Mouse (Mus musculus) thymus, postnatal 0 days (tissue): ENCODE data around the gene Esrrb. TPM values are rescaled to one million over a fixed set of nuclear protein-coding genes. Genes with fewer than 3 reads are reported as not detected.

Experiments
- DNase-seq: peaks from one replicate; pipeline ENCODE4 v3.0.0-alpha.2; 2015; ENCODE audit warnings: low spot score
- polyA plus RNA-seq: library from polyadenylated mRNA; unstranded; fragments of >200 nt; fragmentation: Nextera tagmentation; extraction: Ambion mirVana; gene quantifications from 2 replicates; pipeline ENCODE4 v1.2.1, GENCODE M21; 2015

Esrrb gene
- polyA plus RNA-seq, 1 experiment from 2014 or later: 0.03 TPM

GRCm38 (mm10) chr12:86565996-86566395 is 205.1 kb downstream of the Esrrb start:
- DNase-seq: no peak

Other genes with a start within 250 kb of the Esrrb start
- 16.5 and 17.7 TPM in 2 replicates for gene Gpatch2l, start 119.3 kb upstream of the Esrrb start, polyA plus RNA-seq